Mouse (Mus musculus) urinary bladder, adult 2 months (tissue): ENCODE data around the gene Frmd4a. TPM values are rescaled to one million over a fixed set of nuclear protein-coding genes. Genes with fewer than 3 reads are reported as not detected.

Experiments used
- DNase-seq: peaks from one replicate; pipeline ENCODE4 v3.0.0; 2022; ENCODE audit warnings: low spot score
- polyA plus RNA-seq: library from polyadenylated mRNA; depleted of rRNA; stranded (reverse); fragments of >200 nt; gene quantifications from 2 replicates; pipeline ENCODE4 v1.2.3, GENCODE M21; 2012

The Frmd4a gene
- polyA plus RNA-seq, 1 experiment: 7.1 TPM

GRCm38 (mm10) chr2:4286390-4286901, 268.9 kb downstream of the Frmd4a start:
- DNase-seq: no peak

GRCm38 (mm10) chr2:4290475-4290874, 273.0 kb downstream of the Frmd4a start:
- DNase-seq: no peak

GRCm38 (mm10) chr2:4291100-4291499, 273.6 kb downstream of the Frmd4a start:
- no peak for DNase-seq

- DNase-seq: no peak
These were observed 274.2 kb downstream of the Frmd4a start for GRCm38 (mm10) chr2:4291671-4292070.

- DNase-seq: no peak
These were observed 276.2 kb downstream of the Frmd4a start for GRCm38 (mm10) chr2:4293726-4294125.

GRCm38 (mm10) chr2:4295641-4296040, 278.1 kb downstream of the Frmd4a start:
- DNase-seq: no peak

GRCm38 (mm10) chr2:4296881-4297280, 279.4 kb downstream of the Frmd4a start:
- no peak for DNase-seq

GRCm38 (mm10) chr2:4298325-4299215, 281.1 kb downstream of the Frmd4a start:
- no peak for DNase-seq

GRCm38 (mm10) chr2:4299593-4299992, 282.1 kb downstream of the Frmd4a start:
- DNase-seq: no peak

GRCm38 (mm10) chr2:4300383-4300811, 282.9 kb downstream of the Frmd4a start:
- DNase-seq: no peak

- no peak for DNase-seq
These were observed 283.3 kb downstream of the Frmd4a start for GRCm38 (mm10) chr2:4300816-4301215.

- no peak for DNase-seq
These were observed 283.7 kb downstream of the Frmd4a start for GRCm38 (mm10) chr2:4301256-4301655.

- no peak for DNase-seq
These were observed 284.2 kb downstream of the Frmd4a start for GRCm38 (mm10) chr2:4301692-4302091.

GRCm38 (mm10) chr2:4302119-4302518, 284.6 kb downstream of the Frmd4a start:
- no peak for DNase-seq

GRCm38 (mm10) chr2:4307076-4307475, 289.6 kb downstream of the Frmd4a start:
- no peak for DNase-seq

GRCm38 (mm10) chr2:4314545-4314944, 297.0 kb downstream of the Frmd4a start:
- no peak for DNase-seq

GRCm38 (mm10) chr2:4316589-4316988, 299.1 kb downstream of the Frmd4a start:
- no peak for DNase-seq

GRCm38 (mm10) chr2:4318134-4318533, 300.6 kb downstream of the Frmd4a start:
- DNase-seq: no peak

- no peak for DNase-seq
These were observed 308.9 kb downstream of the Frmd4a start for GRCm38 (mm10) chr2:4326241-4327010.

- DNase-seq: no peak
These were observed 309.5 kb downstream of the Frmd4a start for GRCm38 (mm10) chr2:4327011-4327340.

- DNase-seq: no peak
These were observed 314.9 kb downstream of the Frmd4a start for GRCm38 (mm10) chr2:4332441-4332840.

GRCm38 (mm10) chr2:4334201-4334600, 316.7 kb downstream of the Frmd4a start:
- DNase-seq: no peak

GRCm38 (mm10) chr2:4334936-4335335, 317.4 kb downstream of the Frmd4a start:
- DNase-seq: no peak
